Mouse (Mus musculus): ENCODE measurements around the gene Cers2.

GRCm38 (mm10) chr3:95318548-95318947, 4.0 kb downstream of the Cers2 start:
- TF ChIP-seq CTCF (conservative IDR thresholded peaks at IDR 0.05 in 1 of 2, IDR thresholded peaks at IDR 0.05 in 1 of 2; ENCODE audit: low read depth in 2 of 2, low read length in 2 of 2) (no peak), POLR2AphosphoS2 (IDR thresholded peaks at IDR 0.05; ENCODE audit: low read depth, low read length) (no peak), POLR2A (IDR thresholded peaks at IDR 0.05; ENCODE audit: low read depth, low read length) (no peak), ZNF384 (IDR thresholded peaks at IDR 0.05; ENCODE audit: low read depth, low read length) (no peak), MAZ (IDR thresholded peaks at IDR 0.05; ENCODE audit: low read depth, low read length) (no peak), JUND (conservative IDR thresholded peaks at IDR 0.05; ENCODE audit: low read depth, low read length) (no peak), TBP (conservative IDR thresholded peaks at IDR 0.05; ENCODE audit: low read depth, low read length) (no peak), MAX (IDR thresholded peaks at IDR 0.05; ENCODE audit: low read length) (no peak), NELFE (IDR thresholded peaks at IDR 0.05; ENCODE audit: low read depth, low read length) (no peak)
